Mouse (Mus musculus): ENCODE measurements around the gene Gm13287. TPM values are rescaled to one million over a fixed set of nuclear protein-coding genes. Genes with fewer than 3 reads are reported as not detected.
"Not testable (repeated sequence)": the region's sequence is repeated elsewhere in the genome, so short reads cannot be mapped to it uniquely, and the experiment has no call there.

Gene Gm13287
- polyA plus RNA-seq (2015; fragmentation: Nextera tagmentation; extraction: Ambion mirVana), result not detected in 2 replicates

DNA sequence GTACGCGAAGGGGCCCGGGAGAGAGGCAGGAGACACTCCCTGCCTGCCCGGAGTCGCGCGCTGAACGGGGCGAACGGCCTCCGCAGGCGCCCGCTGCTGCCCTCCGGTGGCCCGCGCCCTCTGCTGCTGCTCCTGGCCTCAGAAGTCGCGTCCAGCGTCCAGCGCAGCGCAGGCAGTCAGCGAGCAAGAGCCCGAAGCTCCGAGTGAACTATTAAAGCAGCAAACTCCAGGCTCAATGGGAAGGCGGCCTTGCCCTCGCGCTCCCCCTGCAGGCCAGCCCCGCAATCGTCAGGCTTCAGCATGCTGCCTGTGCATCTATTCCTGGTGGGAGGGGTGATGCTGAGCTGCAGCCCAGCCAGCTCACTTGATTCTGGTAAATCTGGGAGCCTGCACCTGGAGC, at the start of gene Gm13287:
Gm13287 (plus strand) TSS at position 301 of the 400 bp plus-strand sequence.
- no CpG with 5 or more reads among the region's 29 CpGs for WGBS
- H3K36me3 ChIP-seq (ENCODE audit: control insufficient read depth, insufficient read depth); H3K27me3 ChIP-seq (replicated peaks; ENCODE audit: control insufficient read depth, insufficient read depth, low read length); H3K4me1 ChIP-seq (replicated peaks; ENCODE audit: control insufficient read depth, insufficient read depth, low read length); H3K9me3 ChIP-seq (ENCODE audit: control insufficient read depth, low read length); H3K4me2 ChIP-seq (ENCODE audit: low read length); ATAC-seq; H3K4me3 ChIP-seq (replicated peaks; ENCODE audit: low read length); H3K9ac ChIP-seq (replicated peaks; ENCODE audit: low read depth, low read length); H3K27ac ChIP-seq (ENCODE audit: low read length): not testable (repeated sequence)

DNA sequence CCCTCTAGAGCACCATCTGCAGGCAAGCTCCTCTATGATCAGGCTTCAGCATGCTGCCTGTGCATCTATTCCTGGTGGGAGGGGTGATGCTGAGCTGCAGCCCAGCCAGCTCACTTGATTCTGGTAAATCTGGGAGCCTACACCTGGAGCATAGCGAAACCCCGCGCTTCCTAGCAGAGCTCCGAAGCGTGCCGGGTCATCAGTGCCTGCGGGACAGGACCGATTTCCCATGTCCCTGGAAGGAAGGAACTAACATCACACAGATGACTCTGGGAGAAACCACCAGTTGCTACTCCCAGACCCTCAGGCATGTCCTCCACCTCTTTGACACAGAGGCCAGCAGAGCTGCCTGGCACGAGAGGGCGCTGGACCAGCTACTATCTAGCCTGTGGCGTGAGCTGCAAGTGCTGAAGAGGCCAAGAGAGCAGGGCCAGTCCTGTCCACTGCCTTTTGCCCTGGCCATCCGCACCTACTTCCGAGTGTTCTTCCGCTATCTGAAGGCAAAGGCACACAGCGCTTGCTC, 48.2 kb upstream of the Gm13287 start, which contains the start of gene Gm13271:
Gm13271 (plus strand) TSS at position 51 of the 523 bp plus-strand sequence.
- H3K9me3 ChIP-seq (ENCODE audit: control insufficient read depth, low read length); H3K4me1 ChIP-seq (replicated peaks; ENCODE audit: control insufficient read depth, insufficient read depth, low read length); H3K36me3 ChIP-seq (ENCODE audit: control insufficient read depth, insufficient read depth); H3K9ac ChIP-seq (replicated peaks; ENCODE audit: low read depth, low read length); H3K4me2 ChIP-seq (ENCODE audit: low read length); ATAC-seq; H3K27ac ChIP-seq (ENCODE audit: low read length); H3K27me3 ChIP-seq (replicated peaks; ENCODE audit: control insufficient read depth, insufficient read depth, low read length); H3K4me3 ChIP-seq (replicated peaks; ENCODE audit: low read length): not testable (repeated sequence)
- 80% methylated on average over 14 of the region's 15 CpGs for WGBS

DNA sequence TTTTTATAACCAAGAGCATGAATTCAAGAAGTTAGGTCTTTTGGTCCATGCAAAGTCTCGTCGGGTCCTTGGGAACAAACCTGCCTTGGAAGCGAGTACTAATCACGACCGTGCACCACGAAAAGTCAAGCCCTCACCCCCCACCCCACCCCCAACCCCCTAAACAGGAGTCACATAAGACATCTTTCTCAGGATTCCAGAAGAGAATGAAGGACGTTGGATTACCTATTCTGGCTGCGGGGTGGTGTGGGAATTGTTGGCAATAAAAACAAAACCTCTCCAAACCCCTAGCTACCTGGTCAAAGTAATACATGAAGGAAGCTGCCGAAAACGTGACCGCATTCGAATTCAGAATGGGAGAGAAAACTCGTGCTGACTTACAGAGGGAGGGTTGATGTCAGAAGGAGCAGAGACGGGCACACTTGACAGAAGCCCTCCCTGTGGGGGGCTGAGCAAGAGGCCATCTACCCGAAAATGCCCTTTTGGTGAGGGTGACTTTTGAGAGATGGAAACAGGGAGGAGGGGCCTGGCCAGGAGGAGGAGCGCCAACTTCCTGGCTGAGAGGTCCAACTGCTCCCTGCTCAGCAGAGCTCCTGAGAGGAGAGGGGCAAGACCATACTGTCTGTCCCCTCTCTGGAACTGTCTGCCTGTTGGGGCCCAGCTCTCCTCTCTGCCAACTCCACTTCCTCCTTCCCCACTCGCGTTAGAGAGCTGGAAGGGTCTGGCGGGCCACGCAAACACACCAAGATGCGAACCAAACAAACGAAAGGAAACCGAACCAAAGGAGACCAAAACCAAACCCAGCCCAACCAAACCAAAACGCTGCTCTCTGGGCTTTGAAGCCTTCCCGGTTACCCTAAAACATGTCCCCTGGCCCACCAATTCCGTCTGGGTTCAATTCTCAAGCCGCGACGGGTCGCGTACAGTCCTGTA, 46.2 kb upstream of the Gm13287 start:
- 11% methylated on average over 28 of the region's 31 CpGs for WGBS
- Histone ChIP-seq H3K9ac (replicated peaks; ENCODE audit: low read depth, low read length) (peak overlapping the region; percentile 57), H3K27ac (ENCODE audit: low read length) (peak overlapping the region; percentile 67; the same call in 1 of the 2 replicates), H3K4me3 (replicated peaks; ENCODE audit: low read length) (peak overlapping the region; percentile 48), H3K4me2 (ENCODE audit: low read length) (peak overlapping the region; percentile 86)
- H3K36me3 ChIP-seq (ENCODE audit: control insufficient read depth, insufficient read depth); ATAC-seq; H3K27me3 ChIP-seq (replicated peaks; ENCODE audit: control insufficient read depth, insufficient read depth, low read length); H3K9me3 ChIP-seq (ENCODE audit: control insufficient read depth, low read length); H3K4me1 ChIP-seq (replicated peaks; ENCODE audit: control insufficient read depth, insufficient read depth, low read length): not testable (repeated sequence)

DNA sequence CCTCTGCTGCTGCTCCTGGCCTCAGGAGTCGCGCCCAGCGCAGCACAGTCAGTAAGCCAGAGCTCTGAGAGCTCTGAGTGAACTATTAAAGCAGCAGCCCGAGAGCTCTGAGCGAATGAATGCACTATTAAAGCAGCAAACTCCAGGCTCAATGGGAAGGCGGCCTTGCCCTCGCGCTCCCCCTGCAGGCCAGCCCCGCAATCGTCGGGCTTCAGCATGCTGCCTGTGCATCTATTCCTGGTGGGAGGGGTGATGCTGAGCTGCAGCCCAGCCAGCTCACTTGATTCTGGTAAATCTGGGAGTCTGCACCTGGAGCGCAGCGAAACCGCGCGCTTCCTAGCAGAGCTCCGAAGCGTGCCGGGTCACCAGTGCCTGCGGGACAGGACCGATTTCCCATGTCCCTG, 45.4 kb upstream of the Gm13287 start:
- not testable (repeated sequence) for H3K27me3 ChIP-seq (replicated peaks; ENCODE audit: control insufficient read depth, insufficient read depth, low read length); H3K9me3 ChIP-seq (ENCODE audit: control insufficient read depth, low read length); H3K36me3 ChIP-seq (ENCODE audit: control insufficient read depth, insufficient read depth); H3K27ac ChIP-seq (ENCODE audit: low read length); H3K4me1 ChIP-seq (replicated peaks; ENCODE audit: control insufficient read depth, insufficient read depth, low read length)
- Histone ChIP-seq H3K9ac (replicated peaks; ENCODE audit: low read depth, low read length) (peak overlapping the region; percentile 57), H3K4me2 (ENCODE audit: low read length) (peak overlapping the region; percentile 86), H3K4me3 (replicated peaks; ENCODE audit: low read length) (peak overlapping the region; percentile 48)
- 0% methylated on average over 20 of the region's 21 CpGs for WGBS
- peak; percentile 100 for ATAC-seq

DNA sequence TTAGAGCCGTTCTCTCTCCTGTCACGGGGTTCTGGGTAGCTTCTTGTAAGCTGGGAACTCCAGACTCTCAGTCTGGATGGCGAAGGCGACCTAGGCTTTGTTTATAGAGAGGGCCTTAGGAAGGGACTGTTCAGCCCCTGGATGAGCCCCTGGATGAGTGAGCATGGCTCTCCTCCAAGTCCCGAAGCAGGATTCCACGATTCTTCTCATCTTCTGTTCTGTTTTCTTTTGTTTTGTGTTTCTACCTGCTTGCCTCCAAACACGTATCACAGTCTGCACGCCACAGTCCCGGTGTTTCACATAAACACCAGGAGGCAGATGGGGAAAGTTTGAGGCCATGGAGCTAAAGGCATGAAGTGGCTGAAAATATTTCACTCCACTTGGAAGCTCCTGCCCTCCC, 44.3 kb upstream of the Gm13287 start:
- not testable (repeated sequence) for H3K4me2 ChIP-seq (ENCODE audit: low read length); ATAC-seq; H3K9me3 ChIP-seq (ENCODE audit: control insufficient read depth, low read length); H3K27ac ChIP-seq (ENCODE audit: low read length); H3K9ac ChIP-seq (replicated peaks; ENCODE audit: low read depth, low read length); H3K27me3 ChIP-seq (replicated peaks; ENCODE audit: control insufficient read depth, insufficient read depth, low read length); H3K4me1 ChIP-seq (replicated peaks; ENCODE audit: control insufficient read depth, insufficient read depth, low read length); H3K36me3 ChIP-seq (ENCODE audit: control insufficient read depth, insufficient read depth); H3K4me3 ChIP-seq (replicated peaks; ENCODE audit: low read length)
- WGBS, result 89% methylated on average over 6 of the region's 9 CpGs

DNA sequence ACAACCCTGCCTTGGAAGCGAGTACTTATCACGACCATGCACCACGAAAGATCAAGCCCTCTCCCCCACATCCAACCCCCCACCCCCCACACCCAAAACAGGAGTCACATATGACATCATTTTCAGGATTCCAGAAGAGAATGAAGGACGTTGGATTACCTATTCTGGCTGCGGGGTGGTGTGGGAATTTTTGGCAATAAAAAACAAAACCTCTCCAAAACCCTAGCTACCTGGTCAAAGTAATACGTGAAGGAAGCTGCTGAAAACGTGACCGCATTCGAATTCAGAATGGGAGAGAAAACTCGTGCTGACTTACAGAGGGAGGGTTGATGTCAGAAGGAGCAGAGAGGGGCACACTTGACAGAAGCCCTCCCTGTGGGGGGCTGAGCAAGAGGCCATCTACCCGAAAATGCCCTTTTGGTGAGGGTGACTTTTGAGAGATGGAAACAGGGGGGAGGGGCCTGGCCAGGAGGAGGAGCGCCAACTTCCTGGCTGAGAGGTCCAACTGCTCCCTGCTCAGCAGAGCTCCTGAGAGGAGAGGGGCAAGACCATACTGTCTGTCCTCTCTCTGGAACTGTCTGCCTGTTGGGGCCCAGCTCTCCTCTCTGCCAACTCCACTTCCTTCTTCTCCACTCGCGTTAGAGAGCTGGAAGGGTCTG, 43.3 kb upstream of the Gm13287 start, which contains the start of gene Gm13283:
Gm13283 (plus strand) TSS at position 510 of the 659 bp plus-strand sequence.
- H3K36me3 ChIP-seq (ENCODE audit: control insufficient read depth, insufficient read depth); H3K4me1 ChIP-seq (replicated peaks; ENCODE audit: control insufficient read depth, insufficient read depth, low read length); H3K9ac ChIP-seq (replicated peaks; ENCODE audit: low read depth, low read length); H3K27ac ChIP-seq (ENCODE audit: low read length); ATAC-seq; H3K9me3 ChIP-seq (ENCODE audit: control insufficient read depth, low read length); H3K27me3 ChIP-seq (replicated peaks; ENCODE audit: control insufficient read depth, insufficient read depth, low read length): not testable (repeated sequence)
- 26% methylated on average over 7 of the region's 14 CpGs for WGBS
- peak within 1 kb of the TSS; percentile 40 for H3K4me3 ChIP-seq (replicated peaks; ENCODE audit: low read length)
- peak within 1 kb of the TSS; percentile 60 for H3K4me2 ChIP-seq (ENCODE audit: low read length)

DNA sequence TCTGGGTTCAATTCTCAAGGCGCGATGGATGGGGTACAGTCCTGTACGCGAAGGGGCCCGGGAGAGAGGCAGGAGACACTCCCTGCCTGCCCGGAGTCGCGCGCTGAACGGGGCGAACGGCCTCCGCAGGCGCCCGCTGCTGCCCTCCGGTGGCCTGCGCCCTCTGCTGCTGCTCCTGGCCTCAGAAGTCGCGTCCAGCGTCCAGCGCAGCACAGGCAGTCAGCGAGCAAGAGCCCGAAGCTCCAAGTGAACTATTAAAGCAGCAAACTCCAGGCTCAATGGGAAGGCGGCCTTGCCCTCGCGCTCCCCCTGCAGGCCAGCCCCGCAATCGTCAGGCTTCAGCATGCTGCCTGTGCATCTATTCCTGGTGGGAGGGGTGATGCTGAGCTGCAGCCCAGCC, 42.6 kb upstream of the Gm13287 start:
- H3K4me1 ChIP-seq (replicated peaks; ENCODE audit: control insufficient read depth, insufficient read depth, low read length); ATAC-seq; H3K27me3 ChIP-seq (replicated peaks; ENCODE audit: control insufficient read depth, insufficient read depth, low read length); H3K36me3 ChIP-seq (ENCODE audit: control insufficient read depth, insufficient read depth); H3K9me3 ChIP-seq (ENCODE audit: control insufficient read depth, low read length); H3K9ac ChIP-seq (replicated peaks; ENCODE audit: low read depth, low read length); H3K27ac ChIP-seq (ENCODE audit: low read length): not testable (repeated sequence)
- peak overlapping the region; percentile 40 for H3K4me3 ChIP-seq (replicated peaks; ENCODE audit: low read length)
- WGBS, result 1% methylated on average over 22 of the region's 28 CpGs
- peak overlapping the region; percentile 60 for H3K4me2 ChIP-seq (ENCODE audit: low read length)

DNA sequence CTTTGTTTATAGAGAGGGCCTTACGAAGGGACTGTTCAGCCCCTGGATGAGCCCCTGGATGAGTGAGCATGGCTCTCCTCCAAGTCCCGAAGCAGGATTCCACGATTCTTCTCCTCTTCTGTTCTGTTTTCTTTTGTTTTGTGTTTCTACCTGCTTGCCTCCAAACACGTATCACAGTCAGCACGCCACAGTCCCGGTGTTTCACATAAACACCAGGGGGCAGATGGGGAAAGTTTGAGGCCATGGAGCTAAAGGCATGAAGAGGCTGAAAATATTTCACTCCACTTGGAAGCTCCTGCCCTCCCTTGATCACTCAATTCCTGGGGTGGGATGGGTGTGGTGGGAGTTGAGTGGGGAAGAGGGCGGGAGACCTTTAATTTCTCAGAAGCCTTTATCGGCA, 41.3 kb upstream of the Gm13287 start:
- not testable (repeated sequence) for H3K27ac ChIP-seq (ENCODE audit: low read length); H3K9ac ChIP-seq (replicated peaks; ENCODE audit: low read depth, low read length); H3K4me1 ChIP-seq (replicated peaks; ENCODE audit: control insufficient read depth, insufficient read depth, low read length); H3K4me3 ChIP-seq (replicated peaks; ENCODE audit: low read length); H3K36me3 ChIP-seq (ENCODE audit: control insufficient read depth, insufficient read depth); H3K4me2 ChIP-seq (ENCODE audit: low read length); H3K9me3 ChIP-seq (ENCODE audit: control insufficient read depth, low read length); H3K27me3 ChIP-seq (replicated peaks; ENCODE audit: control insufficient read depth, insufficient read depth, low read length); ATAC-seq
- WGBS, result 68% methylated on average over 6 of the region's 8 CpGs

DNA sequence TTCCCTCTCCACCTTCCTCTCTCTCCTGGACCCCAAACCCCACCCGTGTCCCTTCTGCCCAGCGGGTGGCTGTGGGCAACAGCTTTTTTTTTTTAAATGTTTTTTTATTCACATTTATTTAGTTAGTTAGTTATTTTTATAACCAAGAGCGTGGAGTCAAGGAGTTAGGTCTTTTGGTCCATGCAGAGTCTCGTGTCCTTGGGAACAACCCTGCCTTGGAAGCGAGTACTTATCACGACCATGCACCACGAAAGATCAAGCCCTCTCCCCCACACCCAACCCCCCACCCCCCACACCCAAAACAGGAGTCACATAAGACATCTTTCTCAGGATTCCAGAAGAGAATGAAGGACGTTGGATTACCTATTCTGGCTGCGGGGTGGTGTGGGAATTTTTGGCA, 40.7 kb upstream of the Gm13287 start:
- 59% methylated on average over 8 of the region's 9 CpGs for WGBS
- not testable (repeated sequence) for ATAC-seq; H3K9ac ChIP-seq (replicated peaks; ENCODE audit: low read depth, low read length); H3K36me3 ChIP-seq (ENCODE audit: control insufficient read depth, insufficient read depth); H3K9me3 ChIP-seq (ENCODE audit: control insufficient read depth, low read length); H3K4me1 ChIP-seq (replicated peaks; ENCODE audit: control insufficient read depth, insufficient read depth, low read length); H3K27me3 ChIP-seq (replicated peaks; ENCODE audit: control insufficient read depth, insufficient read depth, low read length); H3K27ac ChIP-seq (ENCODE audit: low read length); H3K4me2 ChIP-seq (ENCODE audit: low read length); H3K4me3 ChIP-seq (replicated peaks; ENCODE audit: low read length)

Measured in forebrain, embryonic 16.5 days (tissue).